Mouse (Mus musculus) spleen, embryonic (tissue): ENCODE results near the gene Mrtfa.

ENCODE experiments used
- CTCF ChIA-PET: fragments of 350-600 bp; sonication (Branson Sonifier 250); formaldehyde crosslinking; loops from one replicate; lab custom pipeline; 2022; lab: Charles Lee

Mrtfa gene

DNA sequence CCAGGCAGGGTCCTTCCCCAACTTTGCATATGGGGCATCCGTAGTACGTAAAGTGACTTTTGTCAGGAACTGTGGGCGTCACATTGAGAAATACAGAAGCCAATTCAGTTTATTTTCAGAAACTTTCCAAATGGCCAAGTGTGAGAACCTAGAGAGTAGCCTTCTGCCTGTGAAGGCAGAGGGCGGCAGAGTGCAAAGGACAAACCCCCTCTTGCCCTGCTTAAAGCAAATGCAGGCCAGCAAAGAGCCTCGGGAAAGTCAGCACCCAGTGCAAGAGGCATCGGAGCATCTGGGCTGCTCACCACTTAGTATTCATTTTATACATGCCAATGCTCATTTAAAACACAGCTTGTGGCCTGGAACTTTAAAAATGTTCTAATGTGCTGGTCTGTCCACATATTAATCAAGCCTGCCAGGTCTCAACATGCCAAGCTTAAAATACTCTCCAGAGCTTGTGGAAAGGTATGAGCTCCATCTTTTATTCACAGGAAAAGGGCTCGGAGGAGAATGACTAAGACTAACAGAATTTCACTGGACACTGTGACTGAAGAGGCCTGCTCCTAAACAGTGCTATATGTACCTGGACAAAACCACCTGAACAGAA, 31.9 kb downstream of the Mrtfa start:
- CTCF ChIA-PET, result no interaction called here

DNA sequence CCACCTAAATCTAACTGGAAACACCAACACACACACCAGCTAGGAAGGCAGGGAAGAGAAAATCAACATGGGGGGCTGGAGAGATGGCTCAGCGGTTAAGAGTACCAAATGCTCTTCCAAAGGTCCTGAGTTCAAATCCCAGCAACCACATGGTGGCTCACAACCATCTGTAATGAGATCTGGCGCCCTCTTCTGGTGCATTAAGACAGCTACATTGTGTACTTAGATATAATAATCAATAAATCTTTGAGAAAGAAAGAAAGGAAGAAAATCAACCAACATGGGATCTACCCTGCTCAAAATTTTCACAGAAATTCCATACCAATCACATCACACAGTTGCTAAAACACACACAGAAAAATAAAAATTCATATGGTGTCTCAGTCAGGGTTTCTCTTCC, 34.1 kb downstream of the Mrtfa start:
- CTCF ChIA-PET, result interaction anchor here (0.5 kb wide), 1 partner anchor 460 kb away, joined by 3 read pairs; no protein-coding TSS in a partner anchor

DNA sequence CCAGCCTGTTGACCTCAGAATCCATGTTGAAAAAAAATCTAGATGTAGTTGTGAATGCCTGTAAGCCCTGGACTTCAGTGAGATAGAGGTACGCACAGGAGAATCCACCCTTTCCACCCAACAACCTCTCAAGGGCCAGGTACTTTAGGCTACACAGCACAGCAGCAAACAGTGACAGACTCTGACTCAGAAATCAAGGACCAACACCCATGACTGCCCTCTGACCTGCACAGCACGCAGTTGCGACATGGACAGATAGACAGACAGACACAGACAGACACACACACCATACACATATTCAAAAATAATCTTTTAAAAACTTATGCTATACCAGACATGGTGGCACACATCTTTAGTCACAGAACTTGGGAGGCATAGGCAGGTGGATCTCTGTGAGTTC, 34.7 kb downstream of the Mrtfa start:
- CTCF ChIA-PET, result no interaction called here

DNA sequence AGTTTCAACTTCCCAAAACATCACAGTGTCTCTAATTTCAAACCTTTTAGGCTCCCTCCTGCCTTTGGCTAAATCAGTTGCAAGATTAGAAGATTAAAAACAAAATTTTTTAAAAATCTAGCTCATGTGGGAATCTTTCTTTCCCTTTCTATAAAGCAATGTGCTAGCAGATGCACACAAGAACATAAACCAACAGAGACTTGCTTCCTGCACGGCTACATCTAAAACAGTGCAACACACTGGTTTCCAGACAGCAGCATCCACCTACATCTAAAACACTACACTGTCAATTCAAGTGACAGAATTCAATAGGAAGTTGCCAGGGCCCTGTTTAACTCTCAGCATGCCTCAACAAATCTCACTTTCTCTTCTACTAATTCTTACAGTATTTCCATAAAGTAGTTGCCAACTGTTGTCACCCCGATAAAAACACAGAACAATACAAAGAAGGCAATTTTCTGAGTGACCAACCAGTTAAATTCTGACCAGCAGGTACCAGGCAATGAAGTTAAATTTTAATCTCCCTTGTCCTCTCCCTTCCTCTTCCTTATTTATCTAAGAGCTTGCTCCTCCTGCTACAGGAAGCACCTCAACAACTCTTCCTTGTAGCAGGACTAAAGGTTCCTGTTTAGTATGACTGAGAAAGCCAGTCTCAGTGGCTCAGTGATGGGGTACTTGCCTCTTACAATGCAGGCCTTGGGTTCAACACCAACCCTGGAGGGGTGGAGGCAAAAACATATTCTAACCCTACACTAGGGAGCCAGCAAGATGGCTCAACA, 35.5 kb downstream of the Mrtfa start:
- CTCF ChIA-PET, result no interaction called here

DNA sequence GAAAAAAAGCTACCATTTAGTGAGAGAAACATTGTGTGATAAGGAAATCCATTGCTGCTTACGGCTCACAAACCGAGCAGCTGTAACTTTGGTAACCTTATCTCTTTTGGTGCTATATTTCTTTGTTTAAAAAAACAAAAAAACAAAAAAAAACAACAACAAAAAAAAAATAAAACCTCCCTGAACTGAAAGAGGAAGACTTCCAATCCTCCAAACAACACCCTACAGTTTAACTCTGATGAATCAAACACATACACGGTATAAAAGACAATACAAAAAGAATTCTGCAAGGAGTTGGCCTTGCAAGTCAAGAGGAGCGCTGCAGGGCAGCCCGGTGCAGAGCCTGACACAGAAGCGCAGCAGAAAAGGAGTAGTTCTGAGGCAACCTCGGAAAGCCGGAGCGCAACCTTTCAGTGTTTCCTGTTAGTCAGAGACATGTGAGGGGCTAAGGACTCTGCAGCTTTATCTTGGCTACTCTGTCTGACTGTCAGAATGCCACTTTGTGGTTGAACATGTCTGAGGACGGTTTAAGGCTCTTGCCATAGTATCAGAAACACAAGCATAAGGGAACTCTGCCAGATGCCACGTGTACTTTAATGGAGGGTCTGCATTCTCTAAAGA, 48.5 kb downstream of the Mrtfa start:
- CTCF ChIA-PET, result no interaction called here

DNA sequence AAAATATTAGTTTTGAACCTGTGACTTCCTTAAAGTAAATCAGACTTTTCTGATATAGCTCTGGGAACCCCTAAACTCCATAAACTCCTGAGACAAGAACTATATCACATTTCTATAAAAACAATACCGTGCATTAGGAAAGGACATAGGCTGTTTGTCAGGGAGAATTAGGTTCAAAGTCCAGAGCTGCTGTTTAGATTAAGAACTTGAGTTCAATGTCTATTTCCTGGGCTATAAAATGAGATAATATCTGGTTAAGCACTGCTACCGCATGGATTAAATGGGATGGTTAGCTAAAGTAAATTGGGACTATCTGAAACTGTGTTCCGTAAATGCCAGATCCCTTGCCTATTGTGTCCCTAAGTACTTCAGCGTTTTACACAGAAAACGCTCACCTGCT, 50.6 kb downstream of the Mrtfa start:
- CTCF ChIA-PET, result interaction anchor here (0.6 kb wide), 2 partner anchors 29 to 69 kb away, joined by 3 to 6 read pairs; no protein-coding TSS in a partner anchor

DNA sequence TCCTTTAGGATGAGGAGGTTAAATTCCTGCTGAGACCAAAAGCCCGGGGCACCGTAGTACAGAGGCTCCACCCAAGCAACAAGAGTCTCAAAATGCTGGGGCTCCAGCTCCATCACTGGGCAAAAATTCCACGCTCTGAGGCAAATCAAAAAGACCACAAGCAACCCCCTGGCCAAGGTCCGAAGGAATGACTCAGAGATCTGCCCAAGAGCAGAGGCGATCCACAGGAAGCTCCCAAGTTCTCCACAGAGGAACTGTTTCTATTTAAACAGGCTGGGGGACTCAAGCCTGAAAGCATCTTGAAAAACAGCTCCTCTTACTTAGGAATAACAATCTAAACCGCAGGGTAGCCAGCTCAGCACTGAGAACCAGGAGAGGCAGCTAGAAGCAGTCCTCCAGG, 53.3 kb downstream of the Mrtfa start:
- CTCF ChIA-PET, result interaction anchor here (0.6 to 0.7 kb wide), 2 partner anchors 15 to 196 kb away, joined by 7 to 9 read pairs; no protein-coding TSS in a partner anchor

DNA sequence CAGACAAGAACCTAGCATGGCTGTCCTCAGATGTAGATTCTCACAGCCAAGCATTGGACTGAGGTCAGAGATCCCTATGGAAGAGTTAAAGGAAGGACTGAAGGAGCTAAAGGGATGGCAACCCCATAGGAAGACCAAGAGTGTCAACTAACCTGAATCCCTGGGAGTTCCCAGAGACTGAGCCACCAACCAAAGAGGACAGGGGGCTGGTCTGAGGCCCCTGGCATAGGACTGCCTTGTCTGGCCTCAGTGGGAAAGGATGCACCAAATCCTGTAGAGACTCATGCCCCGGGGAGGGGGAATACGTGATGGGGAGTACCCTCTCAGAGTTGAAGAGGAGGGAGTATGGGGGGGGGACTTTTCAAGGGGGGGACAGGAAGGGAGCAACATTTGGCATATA, 56.8 kb downstream of the Mrtfa start:
- CTCF ChIA-PET, result no interaction called here

DNA sequence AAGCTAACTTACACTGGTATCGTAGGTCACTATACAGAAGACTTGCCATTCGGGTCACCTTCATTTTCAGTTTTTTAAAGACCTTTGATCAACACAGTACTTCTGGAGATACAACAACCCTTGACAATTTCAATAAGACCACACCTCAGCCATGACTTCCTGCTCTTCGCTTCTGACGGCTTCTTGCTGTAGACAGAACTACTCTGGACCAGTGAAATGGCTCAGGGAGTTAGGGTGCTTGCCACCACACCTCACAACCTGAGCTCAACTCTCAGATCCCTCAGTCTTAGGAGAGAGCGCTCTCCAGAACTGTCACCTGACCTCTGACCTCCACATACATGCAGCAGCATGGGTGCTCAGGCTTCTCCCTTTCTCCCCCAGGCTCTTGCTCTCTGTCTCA, 59.4 kb downstream of the Mrtfa start:
- CTCF ChIA-PET, result no interaction called here

DNA sequence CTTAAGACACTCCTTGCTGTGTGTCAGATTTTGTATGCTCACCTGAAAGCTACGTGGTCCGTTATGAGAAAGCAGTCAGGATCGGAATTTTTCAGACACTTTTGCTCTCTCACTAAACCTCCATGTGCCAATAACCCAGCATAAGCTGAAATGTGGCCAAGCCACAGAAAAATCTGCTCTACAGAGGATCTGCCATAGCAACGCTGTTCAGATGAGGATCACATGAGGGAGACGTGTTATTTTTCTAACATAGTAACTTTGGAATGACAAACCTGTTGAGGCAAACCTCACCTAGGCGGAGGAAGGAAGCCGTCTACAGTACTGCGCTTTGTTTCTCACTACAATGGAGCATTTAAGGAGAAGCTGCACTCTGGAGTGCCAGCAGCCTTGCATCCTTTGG, 60.6 kb downstream of the Mrtfa start:
- CTCF ChIA-PET, result no interaction called here

DNA sequence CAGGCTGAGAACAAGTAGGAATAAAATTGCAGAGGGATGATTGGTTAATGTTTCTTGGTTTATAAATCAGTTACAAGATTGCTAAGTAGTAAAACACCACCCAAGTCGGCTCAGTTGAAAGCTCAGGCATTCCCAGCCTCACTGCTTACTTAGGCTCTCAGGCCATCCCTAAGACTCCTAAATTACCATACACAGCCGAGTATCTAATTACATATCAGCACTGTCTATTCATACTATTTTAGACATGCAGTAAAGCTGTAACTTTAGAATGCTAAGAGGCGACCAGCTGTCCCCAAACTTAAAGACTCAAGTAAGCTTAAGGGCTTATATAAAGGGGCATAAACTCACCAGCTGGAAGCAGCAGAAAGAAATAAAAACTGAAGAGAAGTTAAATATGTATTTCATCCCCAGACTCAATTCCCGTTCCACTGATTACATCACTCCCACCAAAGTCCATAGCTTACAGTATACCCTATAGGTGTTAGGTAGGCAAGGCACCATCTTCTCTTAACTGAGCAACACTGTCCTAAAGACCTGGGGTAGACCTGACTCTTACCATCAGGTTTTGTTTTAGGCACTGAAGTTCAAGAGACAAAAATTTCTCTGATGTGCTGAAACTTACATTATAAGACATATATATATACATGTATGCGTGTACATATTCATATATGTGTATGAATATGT, 62.3 kb downstream of the Mrtfa start:
- CTCF ChIA-PET, result no interaction called here

DNA sequence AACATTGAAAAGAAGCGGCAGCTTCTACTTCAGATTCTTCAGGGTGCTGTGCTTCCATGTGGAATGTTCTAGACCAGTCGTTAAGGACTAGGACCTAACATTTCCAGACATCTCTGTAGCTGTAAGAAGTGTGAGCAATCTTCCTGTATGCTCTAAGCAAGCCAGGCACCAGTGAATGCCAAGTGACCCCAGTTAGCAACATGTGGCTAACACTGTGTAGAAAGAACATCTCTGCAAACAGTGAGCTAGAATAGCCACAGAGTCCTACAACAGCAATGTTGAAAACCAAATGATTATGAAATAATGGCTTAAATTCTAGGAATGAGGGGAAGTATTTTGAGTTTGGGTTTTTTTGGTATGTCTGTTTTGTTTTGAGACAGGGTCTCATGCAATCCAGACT, 66.3 kb downstream of the Mrtfa start:
- CTCF ChIA-PET, result no interaction called here

DNA sequence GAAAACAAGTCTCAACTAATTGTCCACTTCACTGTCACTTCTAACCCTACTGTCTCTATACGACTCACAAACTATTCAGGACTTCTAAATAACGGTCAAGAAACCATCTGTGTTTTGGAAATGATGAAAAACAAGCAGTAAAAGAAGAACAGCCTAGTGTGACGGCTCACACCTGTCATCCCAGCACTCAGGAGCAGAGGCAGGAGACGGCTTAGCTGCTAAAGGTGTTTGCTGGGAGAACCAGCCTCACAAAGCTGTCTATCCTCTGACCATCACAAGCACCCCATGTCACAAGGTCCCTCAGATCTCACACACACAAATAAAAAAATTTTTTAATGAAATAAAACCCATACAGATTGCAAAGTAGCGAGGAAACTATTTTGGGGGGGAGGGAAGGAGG, 67.4 kb downstream of the Mrtfa start:
- CTCF ChIA-PET, result no interaction called here

DNA sequence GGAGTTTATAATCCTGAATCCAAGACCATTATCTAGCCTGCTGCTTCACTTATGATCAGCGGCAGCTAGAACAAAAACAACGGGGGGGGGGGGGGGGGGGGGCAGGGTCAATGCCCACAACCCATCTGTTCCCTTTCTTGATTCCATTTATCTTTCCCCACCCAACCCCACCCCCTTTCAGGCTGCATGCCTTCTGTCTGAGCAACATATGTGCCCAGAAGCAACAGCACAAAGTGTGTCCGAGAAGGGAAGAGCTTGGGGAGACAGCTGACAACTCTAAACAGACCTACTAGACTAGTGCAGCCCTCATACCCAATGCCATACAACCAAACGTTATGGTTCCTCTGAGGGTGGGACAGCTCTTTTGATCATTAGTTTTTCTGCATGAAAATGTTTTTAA, 68.0 kb downstream of the Mrtfa start:
- CTCF ChIA-PET, result interaction anchor here (0.6 kb wide), 1 partner anchor 15 kb away, joined by 7 read pairs; no protein-coding TSS in a partner anchor

DNA sequence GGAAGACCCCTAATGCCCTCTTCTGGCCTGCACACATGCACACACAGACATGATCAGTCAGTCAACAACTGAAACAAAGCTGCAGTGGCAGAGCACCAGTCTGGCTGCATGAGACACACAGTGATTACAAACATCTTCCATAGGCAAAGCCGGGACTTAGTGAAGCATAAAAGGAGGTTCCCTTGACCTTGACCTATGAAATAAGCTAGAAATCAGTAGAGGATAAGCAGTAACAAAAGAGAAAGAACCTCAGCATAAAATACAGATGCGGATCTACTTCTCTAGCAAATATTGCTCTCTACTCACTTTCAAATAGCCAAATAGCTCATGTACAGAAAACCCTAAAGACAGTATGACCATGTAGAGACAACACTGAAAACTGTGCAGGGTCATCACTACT, 68.5 kb downstream of the Mrtfa start:
- CTCF ChIA-PET, result interaction anchor here (0.6 kb wide), 1 partner anchor 15 kb away, joined by 7 read pairs; no protein-coding TSS in a partner anchor

DNA sequence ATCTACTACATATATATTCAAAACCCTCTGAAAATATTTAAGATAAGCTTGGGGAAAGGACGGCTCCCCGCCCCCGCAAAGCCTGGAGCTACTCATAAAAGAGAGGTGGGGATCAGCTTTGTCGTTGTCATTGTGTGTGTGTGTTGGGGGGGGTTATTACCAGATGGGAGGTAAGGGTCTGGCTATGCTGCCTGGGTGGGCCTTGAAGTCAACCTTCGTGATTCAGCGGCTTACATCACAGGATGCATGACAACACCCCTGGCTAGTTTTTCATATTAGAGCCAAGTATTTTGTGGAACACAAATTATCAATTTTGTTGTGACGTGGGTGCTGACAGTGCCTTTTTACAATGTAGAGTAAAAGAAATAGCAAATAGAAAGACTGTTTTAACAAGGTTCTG, 69.6 kb downstream of the Mrtfa start:
- CTCF ChIA-PET, result no interaction called here

DNA sequence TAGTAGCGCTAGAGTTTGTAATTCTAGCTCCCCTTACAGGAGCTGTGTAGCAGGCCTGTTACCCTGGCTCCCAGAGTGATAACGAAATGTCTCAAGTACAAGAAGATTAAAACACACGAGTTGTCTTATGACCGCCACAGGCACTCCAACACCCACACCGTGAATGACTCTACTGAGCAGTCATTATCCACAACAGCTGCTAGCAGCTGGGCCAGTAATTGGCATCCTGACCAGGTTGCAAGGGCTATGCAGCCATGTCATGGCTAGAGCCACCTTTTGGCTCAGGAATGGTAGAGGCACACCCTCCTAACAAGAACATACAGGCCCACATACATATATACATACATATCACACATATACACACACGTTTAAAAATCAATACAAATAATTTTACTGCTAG, 70.4 kb downstream of the Mrtfa start:
- CTCF ChIA-PET, result no interaction called here

DNA sequence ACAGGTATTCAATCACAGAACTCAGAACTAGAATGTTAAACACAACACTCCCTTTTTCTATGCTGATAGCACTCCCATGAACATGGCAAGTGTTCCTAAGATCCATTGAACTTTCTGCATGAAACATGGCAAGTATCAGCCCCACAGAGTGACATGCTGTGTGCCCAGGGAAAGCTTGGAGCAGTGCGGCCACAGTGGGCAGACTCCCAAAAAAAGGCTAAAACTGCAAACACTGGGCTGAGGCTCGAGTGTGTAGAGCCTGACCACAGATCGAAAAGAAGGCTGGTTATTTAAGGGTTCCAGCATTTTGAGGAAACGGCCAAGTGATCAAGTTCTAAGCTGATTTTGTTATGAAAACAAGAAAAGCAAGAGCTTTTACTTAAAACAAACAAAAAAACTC, 72.3 kb downstream of the Mrtfa start:
- CTCF ChIA-PET, result interaction anchor here (0.8 kb wide), 1 partner anchor 1071 kb away, joined by 3 read pairs; no protein-coding TSS in a partner anchor

DNA sequence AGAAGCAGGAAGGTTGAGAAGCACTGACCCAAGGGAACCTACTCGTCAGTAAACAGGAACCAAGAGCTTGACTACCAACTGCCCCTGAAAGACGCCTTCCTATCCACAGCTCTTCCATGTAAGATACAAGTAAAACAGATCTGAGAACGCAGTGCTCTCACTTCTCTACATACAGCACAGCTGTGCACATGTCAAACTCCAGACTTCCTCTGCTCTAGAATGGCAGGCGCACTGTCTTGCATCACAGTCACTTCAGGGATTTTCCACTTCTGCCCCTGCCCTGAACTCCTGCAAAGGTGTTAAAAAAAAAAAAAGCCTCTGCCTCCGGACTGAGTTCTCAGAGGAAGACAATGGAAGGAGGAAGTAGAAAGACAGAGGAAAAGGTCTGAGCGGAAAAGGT, 78.0 kb downstream of the Mrtfa start:
- CTCF ChIA-PET, result no interaction called here

DNA sequence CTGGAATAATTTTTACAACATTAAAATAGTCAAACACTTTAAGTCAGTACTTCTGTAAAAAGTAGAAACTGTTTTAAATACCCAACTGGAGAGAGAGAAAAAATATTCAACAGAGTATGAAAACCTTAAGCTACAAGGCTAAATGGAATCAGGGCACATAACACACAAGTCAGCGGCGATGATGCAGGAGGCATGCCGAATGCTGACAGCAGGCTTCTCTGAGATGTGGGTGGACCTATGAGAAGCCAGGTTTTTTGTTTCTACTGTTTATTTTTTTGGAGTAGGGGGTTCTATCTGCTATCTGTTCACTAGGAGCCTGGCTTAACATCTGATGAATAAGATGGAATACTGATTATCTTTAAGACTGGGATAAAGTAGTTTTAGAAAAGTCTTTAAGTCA, 80.2 kb downstream of the Mrtfa start:
- CTCF ChIA-PET, result no interaction called here

DNA sequence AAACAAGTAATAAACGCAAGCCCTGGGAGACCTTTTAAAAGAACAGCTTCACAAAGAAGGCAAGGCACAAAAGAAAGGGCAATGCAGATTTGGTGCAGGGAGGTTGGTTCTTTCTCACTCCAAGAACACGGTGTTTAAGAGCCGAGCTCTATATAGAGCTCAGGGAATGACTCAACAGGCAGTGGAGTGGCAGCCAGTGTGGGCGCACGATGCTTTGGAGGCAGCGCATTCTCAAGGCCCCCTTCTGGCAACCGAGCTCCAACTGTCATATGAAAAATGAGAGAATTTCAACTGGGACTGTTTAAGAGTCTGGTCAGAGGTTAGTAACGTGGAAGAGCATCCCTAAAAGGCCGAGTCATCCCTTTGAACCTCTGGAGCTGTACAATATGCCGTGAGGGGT, 84.6 kb downstream of the Mrtfa start:
- CTCF ChIA-PET, result interaction anchor here (0.7 kb wide), 1 partner anchor 64 kb away, joined by 3 read pairs; no protein-coding TSS in a partner anchor
